Mouse (Mus musculus): Measurements from ENCODE around the gene Mitd1. TPM values are rescaled to one million over a fixed set of nuclear protein-coding genes. Genes with fewer than 3 reads are reported as not detected.

Mitd1 gene
- 97.5 TPM for polyA plus RNA-seq (2017; shearing (Covaris generic))

DNA sequence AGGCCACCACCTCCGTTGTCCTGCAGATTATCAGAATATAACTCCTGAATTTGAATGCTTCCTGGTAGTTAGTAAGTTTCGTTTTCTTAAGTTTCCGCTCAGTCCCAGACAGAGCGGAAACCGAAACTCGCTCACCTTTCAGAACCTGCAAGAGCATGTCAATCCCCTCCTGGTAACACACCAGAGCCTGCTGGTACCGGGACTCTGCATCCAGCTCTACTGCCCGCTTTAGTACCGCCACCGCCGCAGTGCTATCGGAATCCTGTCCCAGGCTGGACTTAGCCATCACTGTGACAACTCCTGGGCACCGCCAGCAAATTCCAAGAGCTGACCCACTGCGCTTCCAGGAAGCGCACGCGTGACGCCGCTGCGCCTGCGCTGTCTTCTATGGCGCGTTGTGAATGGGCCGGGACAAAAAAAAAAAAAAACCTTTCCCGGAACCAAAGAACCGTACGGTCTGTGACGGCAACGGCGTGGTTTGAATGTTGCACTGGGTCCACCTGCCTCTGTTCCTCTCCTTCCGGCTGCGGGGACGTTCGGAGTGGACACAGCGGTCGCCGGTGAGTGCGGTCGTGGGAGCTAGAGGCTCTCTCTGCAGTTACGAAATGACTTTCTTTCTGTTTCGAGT lies at the start of gene Mitd1, which contains the start of gene Mrpl30:
TSS of gene Mitd1 (minus strand) at position 387 of the 628 bp plus-strand sequence.
TSS of gene Mrpl30 (plus strand) at position 453 of the 628 bp plus-strand sequence.

DNA sequence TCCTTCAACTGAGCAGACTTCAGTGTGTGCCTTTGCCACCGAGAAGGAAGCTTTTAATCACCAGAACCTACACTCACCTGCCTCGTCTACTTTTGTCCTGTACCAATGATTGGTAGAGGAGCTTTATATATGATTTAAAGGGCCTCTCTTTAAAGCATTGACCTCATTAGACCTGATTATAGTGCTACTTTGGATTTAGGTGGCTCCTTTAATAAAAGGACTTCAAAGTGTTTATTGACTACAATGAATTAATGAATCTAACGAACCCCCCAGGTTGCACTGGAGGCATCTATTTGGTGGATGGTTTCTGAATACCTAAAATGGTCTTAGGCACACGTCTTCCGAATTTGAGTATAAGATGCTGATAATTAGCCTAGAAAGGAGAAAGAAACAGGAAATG lies 26.2 kb upstream of the Mitd1 start, which contains the start of gene Lyg2:
TSS of gene Lyg2 (minus strand) at position 101 of the 400 bp plus-strand sequence.

DNA sequence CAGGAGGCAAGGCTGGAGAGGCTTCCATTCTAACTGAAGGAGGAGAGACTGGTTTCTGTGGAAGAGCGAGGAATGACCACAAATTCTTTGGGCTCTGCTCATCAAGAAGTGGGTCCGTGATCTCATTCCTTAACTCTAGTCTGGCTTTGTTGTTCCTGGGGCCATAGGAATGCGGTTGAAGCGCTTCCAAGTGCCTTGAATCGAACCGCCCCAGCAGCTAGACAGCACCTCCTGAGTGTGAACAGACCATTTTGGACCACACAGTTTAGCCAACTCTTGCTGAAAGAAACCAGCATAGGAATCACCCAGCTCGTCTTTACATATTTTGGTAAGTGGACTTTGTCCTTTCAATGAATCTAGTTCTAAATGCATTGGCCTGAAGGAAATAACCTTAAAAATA lies 18.5 kb downstream of the Mitd1 start, which contains the start of gene Lipt1:
TSS of gene Lipt1 (plus strand) at position 35 of the 400 bp plus-strand sequence.

DNA sequence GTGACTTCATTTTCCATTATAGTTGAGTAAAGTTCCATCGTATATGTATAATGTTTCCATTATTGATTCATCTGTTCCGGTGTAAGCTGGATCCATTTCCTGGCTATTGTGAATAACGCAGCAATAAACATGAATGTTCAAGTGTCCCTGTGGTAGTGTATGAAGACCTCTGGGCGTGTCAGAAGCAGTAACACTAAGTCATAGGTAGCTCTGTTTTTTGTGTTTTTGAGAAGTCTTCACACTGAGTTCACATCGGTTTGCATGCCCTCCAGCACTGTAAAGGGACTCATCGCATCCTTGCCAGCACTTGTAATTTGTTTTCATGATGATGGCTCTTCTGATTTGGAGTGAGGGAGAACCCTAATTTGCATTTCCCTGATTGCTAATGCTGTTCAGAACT lies 23.9 kb downstream of the Mitd1 start, which contains the start of gene Tsga10:
TSS of gene Tsga10 (minus strand) at position 144 of the 400 bp plus-strand sequence.

Other genes with a start within 250 kb of the Mitd1 start
- gene 2010300C02Rik, start 170.3 kb downstream of the Mitd1 start, polyA plus RNA-seq (2017; shearing (Covaris generic)): 0.54 TPM
- 1.7 TPM for gene Tsga10, start 24.0 kb downstream of the Mitd1 start, polyA plus RNA-seq (2017; shearing (Covaris generic))
- 6.8 TPM for gene Lipt1, start 18.7 kb downstream of the Mitd1 start, polyA plus RNA-seq (2017; shearing (Covaris generic))
- 163 TPM for gene Mrpl30, start 66 bp upstream of the Mitd1 start, polyA plus RNA-seq (2017; shearing (Covaris generic))
- gene Lyg2, start 26.1 kb upstream of the Mitd1 start, polyA plus RNA-seq (2017; shearing (Covaris generic)): not detected
- not detected for gene Lyg1, start 67.3 kb upstream of the Mitd1 start, polyA plus RNA-seq (2017; shearing (Covaris generic))
- 108 TPM for gene Txndc9, start 107.5 kb upstream of the Mitd1 start, polyA plus RNA-seq (2017; shearing (Covaris generic))
- 19.7 TPM for gene Eif5b, start 107.6 kb upstream of the Mitd1 start, polyA plus RNA-seq (2017; shearing (Covaris generic))
- gene Rev1, start 239.4 kb upstream of the Mitd1 start, polyA plus RNA-seq (2017; shearing (Covaris generic)): 9.7 TPM